Mouse (Mus musculus) ZHBTc4 (cell line): ENCODE data around the gene Gdi1.

ENCODE experiments used
- DNase-seq: peaks from one replicate; pipeline ENCODE4 v3.0.0-alpha.2; 2011; ENCODE audit warnings: low read depth, low spot score

The Gdi1 gene

DNA sequence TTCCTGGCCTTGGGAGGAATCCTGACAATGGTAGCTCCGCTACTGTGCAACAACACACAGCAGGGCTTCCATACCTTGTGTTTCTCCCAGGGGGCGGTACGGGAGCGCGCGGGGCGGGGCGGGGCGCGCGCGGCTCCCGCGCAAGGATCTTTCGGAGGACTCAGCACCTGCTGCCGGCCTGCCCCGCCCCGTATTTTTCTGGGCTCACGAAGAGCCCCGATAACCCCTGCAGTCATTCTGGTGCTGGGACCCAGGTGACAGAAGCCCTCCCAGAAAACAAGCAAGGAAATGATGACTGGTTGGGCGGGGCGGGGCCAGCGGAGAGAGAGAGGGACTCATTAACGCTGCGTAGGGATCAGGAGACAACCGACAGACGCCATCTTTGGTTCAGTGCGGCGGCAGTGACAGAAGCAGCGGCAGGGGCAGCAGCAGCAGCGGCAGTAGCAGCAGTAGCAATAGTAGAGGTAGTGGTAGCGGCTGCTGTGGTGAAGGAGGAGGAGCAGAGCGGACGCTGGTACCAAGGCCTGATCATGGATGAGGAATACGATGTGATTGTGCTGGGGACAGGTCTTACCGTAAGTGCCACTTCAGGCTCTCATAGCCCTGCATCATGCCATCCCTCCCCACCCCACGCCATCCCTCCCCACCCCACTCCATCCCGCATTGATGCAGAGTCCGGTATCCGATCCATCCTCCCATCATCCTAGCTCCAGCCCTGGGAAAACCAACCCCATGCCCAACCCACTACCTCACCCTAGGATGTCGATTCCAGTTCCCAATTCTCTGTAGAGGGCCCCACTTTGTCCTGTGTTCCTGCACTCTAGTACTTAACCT is at the start of gene Gdi1:
TSS of gene Gdi1 (plus strand) at position 132 of the 834 bp plus-strand sequence.
- DNase-seq = peak; percentile 93

GRCm38 (mm10) chrX:74257746-74258145 is 47.1 kb upstream of the Gdi1 start:
- DNase-seq = no peak

DNA sequence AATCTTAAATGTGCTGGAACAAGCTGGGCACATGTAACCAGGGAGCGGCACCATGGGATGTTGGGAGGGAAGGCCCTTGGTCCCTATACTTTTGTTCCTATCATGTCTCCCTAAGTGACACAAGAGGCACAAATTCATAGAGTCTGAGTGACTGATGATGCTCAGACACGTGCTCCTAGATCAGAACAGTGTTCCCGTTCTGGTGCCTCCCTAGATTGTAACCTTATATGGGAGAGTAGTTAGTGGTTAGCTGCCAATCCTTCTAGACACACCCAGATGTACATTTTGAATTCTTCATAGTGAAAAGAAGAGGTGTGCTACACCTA is 35.1 kb upstream of the Gdi1 start:
- DNase-seq = no peak

DNA sequence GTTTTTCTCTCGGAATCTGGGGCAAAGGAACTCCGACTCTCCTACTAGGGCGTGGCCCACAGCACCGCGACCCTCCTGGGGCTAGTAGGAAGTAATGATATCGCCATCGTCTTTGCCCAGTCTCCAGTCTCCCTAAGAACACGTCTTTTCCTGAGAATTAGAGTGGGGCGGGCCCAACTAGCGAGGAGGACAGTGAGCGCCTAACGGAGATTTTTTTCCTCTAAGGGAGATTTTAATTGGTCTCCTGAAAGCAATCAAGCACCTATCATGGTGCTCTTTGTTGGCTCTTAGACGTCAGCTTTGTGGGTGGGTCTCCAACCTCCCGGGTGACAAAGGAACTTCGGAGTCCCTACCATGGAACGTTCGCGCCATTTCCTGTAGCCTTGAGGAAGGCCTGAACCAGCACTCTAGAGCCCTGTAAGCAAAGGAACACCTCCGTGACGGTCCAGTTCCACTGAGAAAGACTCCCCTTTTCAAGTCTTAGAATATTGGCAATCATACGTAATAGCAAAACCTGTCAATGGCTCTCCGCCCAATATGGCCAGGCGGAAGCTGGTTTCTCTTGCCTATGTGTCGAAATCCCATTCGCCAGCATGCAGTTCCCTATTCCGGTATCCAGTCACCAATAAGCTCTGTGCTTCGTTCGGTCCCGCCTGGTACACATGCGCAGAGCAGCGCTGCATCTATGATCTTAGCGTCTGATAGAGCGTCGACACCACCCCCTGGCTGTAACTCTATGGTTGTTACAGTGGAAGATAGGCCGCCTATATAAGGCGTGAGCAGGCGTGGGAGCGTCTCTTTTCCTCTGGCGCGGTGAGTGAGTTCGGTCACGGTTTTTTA is 34.5 kb upstream of the Gdi1 start, which contains the start of gene Rpl10:
TSS of gene Rpl10 (plus strand) at position 751 of the 840 bp plus-strand sequence.
- DNase-seq = peak; percentile 96

DNA sequence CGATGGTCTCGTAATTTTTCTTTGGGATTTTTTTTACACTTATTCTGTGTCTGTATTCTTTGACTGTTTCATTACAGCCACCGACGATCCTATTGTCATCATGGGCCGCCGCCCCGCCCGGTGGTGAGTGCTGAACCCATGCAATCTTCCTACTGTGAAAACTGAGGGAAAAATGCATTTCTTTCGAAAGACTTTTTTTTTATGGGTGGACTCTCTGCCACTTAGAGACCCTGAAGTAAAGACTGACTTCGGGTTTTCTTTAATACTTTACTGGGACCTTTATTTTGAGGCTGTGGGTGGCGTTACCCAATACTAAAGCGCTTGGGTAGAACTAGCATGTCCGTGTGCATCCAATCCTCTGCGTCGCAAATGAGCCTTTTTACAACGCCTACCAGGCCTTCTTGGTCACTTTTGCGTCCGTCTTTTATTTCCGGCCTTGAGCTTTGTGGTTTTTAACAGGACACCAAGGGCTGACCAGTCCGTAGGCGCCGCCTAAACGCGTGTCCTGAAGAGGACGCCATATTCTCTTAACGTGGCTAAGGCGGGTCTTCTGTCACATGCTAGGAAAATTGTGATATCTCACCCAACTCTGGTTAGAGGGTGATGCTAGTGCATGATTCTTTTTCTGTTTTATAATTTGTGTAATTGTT is 33.8 kb upstream of the Gdi1 start:
- DNase-seq = peak; percentile 40

- peak; percentile 67 for DNase-seq
Observed at GRCm38 (mm10) chrX:74273422-74274322, 31.1 kb upstream of the Gdi1 start.

DNA sequence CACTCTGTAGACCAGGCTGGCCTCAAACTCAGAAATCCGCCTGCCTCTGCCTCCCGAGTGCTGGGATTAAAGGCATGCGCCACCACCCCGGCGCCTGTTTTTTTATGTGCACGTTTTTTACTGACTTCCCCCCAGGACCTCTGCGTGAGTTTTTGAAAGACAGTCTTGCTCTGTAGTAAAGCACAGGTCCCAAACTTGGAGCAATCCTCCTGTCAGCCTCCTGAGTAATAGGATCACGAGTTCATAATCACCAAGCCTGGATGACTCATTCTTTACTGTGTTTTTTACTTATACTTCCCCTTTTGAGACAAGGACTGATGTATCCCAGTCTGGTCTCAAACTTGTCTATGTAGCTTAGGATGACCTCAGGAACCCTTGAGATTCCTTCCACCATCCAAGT is 26.9 kb upstream of the Gdi1 start:
- no peak for DNase-seq

DNA sequence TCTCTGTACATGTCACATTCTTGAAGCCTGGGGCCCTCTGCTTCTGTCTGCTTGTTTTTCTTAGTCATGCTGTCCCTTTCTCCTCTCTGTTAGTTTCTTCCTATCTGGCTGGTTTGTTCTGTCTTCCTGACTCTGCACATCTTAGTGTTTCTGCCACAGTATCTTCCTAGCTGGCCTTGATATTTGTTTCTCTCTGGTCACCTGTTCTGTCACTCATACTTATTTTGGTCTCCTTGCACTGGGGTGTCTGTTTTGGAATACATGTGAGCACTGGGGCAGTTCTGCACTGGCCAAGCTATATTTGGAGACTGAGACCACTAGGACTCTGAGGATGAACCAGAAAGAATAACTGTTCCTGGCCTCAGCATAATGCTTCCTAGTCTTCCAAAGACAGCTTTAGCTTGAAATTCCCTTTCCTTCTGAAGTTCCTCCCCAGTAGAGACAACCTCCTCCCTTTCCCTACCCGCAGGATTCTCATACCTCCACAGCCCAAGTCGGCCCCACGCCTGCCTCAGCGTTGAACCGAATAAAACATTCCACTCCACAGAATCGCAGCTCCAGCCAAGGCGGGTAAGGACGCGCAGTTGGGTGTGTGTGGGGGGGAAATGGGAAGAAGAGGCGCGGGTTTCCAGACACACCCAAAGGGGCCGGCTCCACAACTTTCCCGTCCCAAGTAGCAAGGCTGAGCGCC is 23.6 kb upstream of the Gdi1 start:
- no peak for DNase-seq

DNA sequence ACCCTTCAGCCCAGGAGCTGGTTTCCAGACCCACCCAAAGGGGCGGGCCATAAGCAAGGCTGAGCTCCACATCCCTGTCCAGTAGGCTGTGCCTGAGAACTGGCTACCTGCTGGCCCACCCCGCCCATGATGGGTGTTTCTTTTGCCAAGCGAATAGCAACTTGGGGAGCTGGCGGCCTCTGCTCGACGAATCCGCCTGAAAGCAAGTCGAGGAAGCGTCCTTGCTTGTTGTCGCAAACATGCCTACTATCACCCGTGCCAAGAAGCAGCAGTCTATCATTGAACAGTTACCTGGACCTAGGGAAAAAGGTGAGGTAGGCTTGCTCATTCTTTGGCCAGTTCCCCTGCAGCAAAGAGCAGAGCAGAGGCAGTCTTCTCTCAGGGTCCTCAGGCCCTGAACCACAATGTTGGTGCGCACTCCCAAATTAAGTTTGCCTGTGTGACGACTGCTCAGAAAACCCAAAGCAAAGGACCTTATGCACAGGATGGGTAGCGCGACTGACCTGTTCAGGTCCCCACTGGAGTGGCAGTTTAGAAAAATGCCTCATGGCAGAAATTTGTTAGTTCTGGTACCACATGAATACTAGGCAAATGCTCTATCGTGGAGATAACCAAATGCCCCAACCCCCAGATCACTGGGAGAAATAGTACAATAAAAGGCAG is 22.9 kb upstream of the Gdi1 start, which contains the start of the genes Taz and Dnase1l1:
TSS of gene Taz (plus strand) at position 181 of the 663 bp plus-strand sequence.
TSS of gene Dnase1l1 (minus strand) at position 606 of the 663 bp plus-strand sequence.
- peak; percentile 88 for DNase-seq

- DNase-seq = peak; percentile 93
Observed at GRCm38 (mm10) chrX:74282395-74283091, 22.3 kb upstream of the Gdi1 start.

GRCm38 (mm10) chrX:74283092-74283437 is 21.7 kb upstream of the Gdi1 start:
- no peak for DNase-seq

DNA sequence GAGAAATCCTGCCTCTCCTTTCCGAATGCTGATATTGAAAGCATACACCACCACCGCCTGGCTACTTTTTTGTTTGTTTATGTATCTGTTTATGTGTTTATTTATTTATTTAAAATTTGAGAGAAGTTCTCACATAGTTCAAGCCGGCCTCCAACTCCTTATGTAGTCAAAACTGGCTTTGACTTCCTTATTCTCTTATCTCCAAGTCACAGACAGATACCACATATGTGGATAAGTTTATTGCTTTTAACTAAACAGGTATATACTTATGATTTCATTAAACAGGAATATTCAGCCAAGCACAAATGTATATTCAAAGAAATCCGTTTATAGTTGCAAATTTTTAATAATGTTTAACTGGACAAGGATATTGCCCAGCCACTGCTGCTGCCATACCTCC is 11.4 kb upstream of the Gdi1 start:
- DNase-seq = no peak

GRCm38 (mm10) chrX:74296538-74297448 is 8.0 kb upstream of the Gdi1 start, which contains the start of gene Atp6ap1:
Gene Atp6ap1, plus strand, starts transcription at chrX:74297097.
- peak; percentile 97 for DNase-seq

DNA sequence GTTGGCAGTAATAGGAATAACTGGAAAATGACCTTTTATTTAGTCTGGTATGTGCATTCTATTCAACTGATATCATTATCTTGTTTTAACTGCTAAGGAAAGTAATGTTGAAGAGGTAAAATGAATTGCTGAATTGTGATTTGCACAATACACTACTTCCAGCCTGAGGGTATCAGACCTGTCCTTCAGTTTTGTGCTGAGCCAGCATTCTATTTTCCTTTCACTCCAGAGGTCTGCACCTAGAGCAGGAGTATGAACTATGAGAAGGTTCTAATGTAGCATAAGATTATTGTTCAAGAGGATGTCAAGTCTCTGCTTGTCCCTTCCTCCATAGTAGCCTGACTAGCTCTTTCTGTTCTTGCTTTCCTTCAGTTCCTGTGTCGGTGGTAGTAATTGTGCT is 6.5 kb upstream of the Gdi1 start:
- DNase-seq = no peak

- DNase-seq = no peak
Observed at GRCm38 (mm10) chrX:74299721-74300120, 5.1 kb upstream of the Gdi1 start.

DNA sequence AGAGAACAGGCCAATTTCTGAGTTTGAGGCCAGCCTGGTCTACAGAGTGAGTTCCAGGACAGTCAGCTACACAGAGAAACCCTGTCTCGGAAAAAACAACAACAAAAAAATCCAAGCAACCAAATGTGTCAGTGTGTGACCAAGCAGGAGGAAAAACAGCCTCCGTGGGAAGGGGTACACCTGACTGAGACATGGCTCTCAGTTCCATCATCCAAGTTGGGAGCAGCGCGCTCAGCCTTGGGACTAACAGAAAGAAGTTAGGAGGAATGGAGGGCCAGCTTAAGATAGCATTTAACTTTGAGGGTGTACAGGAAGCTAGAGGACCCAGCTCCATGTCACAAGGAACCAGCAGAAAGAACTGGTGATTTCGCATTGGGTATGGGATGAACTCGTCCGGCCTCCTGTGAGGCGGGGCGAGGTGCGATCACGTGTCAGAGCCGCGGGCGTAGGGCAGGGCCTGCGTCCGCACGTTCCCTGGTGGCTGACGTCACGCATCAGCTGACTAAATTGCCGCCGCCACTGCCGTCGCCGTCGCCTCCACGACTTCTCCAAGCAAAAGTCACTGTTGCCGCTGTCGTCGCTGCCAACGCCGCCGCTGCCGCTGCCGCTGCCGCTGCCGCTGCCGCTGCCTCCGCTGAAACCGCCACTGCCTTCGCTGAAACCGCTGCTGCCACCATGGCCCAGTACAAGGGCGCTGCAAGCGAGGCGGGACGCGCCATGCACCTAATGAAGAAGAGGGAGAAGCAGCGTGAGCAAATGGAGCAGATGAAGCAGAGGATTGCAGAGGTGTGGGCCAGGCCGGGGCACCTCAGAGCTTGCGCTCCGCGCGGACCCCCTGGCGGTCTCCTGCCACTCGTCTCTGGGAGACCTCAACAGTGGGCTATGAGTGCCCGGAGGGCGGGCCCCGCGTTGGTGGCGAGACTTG is 8.0 kb downstream of the Gdi1 start, which contains the start of gene Fam50a:
TSS of gene Fam50a (plus strand) at position 494 of the 925 bp plus-strand sequence.
- DNase-seq = peak; percentile 93

- DNase-seq = peak; percentile 82
Observed at GRCm38 (mm10) chrX:74328725-74329161, 23.9 kb downstream of the Gdi1 start, which contains the start of gene Plxna3. Gene Plxna3, plus strand, starts transcription at chrX:74329066.
